Mouse (Mus musculus) gastrocnemius, adult 2 months (tissue): ENCODE measurements at regions not wholly inside any gene's neighbourhood (a gene's known extent, or its start where the extent isn't known, plus 50 kb on each side); places are given as distances from the start of the nearest gene placed in this dataset.

Experiments
- DNase-seq: peaks from one replicate; pipeline ENCODE4 v3.0.0; 2022
- H3K27ac ChIP-seq: fragments of 200-600 bp; 2 replicates; pipeline ENCODE4 v1.8.1; 2022; ENCODE audit warnings: mild to moderate bottlenecking
- H3K4me3 ChIP-seq: fragments of 200-600 bp; 2 replicates; pipeline ENCODE4 v1.8.1; 2022; ENCODE audit warnings: mild to moderate bottlenecking, moderate library complexity
- CTCF ChIP-seq: fragments of 200-600 bp; IDR thresholded peaks from 2 replicates; pipeline ENCODE4 v1.8.1; 2022; ENCODE audit warnings: antibody characterized with exemption, mild to moderate bottlenecking, moderate library complexity
- intact Hi-C: fragments of 180-260 bp; cut with DNase I; formaldehyde crosslinking; loops from one replicate; pipeline ENCODE4 v1.15.1; 2025

DNA sequence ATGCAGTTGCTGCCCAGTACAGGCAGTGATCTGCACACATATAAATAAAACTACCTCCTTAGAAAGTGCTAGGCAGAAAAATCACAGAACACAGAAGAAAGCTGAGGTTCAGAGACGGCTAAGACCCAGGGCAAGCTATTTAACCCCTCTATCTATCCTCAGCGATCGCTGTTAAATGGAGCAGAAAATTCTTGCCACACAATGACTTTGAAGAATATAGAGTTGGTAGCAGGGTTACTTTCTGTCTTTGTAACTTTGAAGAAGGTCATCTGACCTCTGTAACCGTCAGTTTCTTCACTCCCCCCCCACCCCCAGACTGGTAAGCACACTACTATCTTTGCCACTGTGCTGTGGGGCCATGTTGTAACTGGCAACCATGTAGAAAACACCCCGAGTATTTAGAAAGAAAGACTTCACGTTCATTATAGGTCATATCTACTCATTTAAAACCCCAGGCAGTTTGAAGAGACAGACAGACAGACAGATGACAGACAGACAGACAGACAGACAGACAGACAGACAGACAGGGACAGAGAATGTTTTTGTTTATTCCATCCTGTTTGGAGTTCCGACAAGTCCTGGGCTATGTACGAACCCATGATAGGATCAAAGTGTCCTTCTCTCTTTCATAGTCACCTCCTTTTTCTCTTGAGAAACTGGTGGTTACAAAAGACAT lies 363.9 kb downstream of the Psat1 start:
- no peak for DNase-seq
- intact Hi-C loops = no loop called here
- Histone ChIP-seq H3K4me3 (no peak overlapping the region), H3K27ac (no peak overlapping the region)
- TF ChIP-seq CTCF = no peak

DNA sequence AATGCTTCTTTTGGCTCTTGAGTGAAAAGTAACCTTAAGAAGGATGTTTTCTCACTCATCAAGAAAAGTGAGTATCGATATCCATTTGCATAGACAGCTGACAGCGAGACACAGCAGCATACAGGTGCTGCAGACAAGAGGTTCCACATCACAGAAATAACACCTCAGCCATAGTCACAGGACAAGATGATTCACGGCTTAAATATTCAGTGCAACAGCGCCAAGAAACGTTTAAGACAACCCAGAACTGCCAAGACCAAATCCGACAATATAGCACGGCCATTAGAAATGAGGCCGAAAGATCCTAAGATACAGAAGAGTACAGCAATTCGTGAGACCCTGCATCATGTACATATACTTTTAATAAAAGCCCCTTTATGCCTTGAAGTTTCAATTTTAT lies 375.9 kb downstream of the Psat1 start:
- no peak for DNase-seq
- no peak for TF ChIP-seq CTCF
- no peak overlapping the region for H3K4me3 ChIP-seq
- intact Hi-C loops = no loop called here
- no peak overlapping the region for H3K27ac ChIP-seq

DNA sequence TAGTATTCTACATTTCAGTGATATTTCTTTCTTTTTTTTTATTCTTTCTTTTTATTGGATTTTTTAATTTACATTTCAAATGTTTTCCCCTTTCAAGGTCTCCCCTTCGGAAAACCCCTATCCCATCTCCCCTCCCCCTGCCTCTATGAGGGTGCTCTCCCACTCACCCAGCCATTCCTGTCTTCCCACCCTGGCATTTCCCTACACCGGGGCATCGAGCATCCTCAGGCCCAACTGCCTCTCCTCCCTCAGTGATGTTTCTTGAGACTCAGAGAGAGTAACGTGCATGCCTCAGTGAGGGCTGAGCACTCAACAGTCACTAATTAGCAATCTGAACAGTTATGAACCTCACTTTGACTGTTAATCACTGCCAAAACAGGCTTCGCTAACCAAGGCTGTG lies 385.6 kb downstream of the Psat1 start:
- DNase-seq = no peak
- Histone ChIP-seq H3K4me3 (no peak overlapping the region), H3K27ac (no peak overlapping the region)
- intact Hi-C loops = no loop called here
- TF ChIP-seq CTCF = no peak

DNA sequence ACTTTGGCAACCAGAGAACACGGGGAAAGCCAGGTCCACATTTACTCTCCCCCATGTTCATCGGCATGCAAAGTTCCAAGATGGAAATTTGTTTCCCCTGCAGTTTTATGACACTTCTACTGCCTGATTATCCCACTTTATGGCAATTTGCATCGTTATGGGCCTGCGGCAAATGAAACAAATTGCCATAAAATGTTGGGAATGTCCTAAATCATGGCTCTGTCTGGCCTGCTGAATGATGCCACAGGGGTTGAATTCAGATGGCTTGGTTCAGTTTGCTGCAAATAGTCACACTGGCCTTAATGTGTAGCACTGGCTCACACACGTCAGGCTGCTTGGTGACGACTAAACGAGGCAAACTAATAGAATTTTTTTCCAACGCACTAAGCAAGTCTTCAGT lies 393.2 kb downstream of the Psat1 start:
- TF ChIP-seq CTCF = no peak
- intact Hi-C loops = no loop called here
- Histone ChIP-seq H3K4me3 (no peak overlapping the region), H3K27ac (no peak overlapping the region)
- DNase-seq = no peak

DNA sequence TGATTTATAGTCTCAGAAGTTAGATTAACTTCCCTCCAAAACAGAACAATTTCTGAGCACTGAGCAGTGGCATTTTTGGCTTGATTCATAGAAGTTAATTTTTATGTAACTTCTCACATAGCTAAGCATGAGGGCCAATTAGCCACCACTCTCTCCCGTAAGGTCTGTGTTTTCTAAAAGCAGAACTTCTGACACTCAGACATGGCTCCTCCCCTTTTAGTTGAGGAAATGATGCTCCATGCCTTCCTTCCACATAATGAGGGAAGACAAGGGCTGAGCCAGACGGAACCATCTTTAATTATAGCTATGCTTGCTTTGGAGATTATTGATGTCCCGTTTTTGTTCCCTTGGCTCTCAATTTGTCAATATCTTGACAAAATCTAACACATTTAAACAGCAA lies 429.3 kb downstream of the Psat1 start:
- no peak overlapping the region for H3K4me3 ChIP-seq
- no peak for DNase-seq
- no peak overlapping the region for H3K27ac ChIP-seq
- no peak for TF ChIP-seq CTCF
- intact Hi-C loops = no loop called here

DNA sequence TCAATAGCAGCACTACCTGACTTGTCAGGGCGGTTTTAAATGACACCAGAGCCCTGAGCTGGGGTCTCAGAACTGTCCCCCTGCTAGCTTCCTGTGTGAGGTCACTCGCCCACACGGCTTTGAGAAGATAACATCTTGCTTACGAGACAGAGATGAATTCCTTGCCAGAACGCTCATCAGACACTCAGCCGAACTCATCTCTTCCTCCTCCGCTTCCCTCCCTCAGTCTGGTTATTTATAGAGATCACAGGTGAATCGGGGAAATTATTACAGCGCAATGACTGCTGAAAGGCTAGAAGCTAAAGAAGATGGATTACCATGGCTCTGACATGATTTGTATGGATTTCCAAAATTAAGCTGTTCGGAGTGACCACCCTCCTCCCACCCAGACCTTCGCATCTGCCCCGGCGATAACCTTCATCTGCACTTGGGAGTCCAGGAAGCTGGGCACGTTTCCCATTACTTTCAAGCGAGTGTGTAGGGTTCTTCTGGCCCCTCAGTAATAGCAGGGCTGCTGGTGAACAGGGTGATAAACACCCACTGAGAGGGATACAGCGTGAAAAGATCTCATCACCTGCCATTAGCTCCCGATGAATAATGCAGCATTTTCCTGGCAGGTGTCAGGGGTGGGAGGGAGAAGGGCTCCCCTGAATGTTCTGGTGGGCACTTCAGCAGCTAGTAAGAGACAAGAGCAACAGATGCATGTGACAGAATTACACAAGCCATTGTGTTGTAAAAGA lies 430.4 kb downstream of the Psat1 start:
- Histone ChIP-seq H3K27ac (no peak overlapping the region), H3K4me3 (no peak overlapping the region)
- DNase-seq = no peak
- TF ChIP-seq CTCF = no peak
- intact Hi-C loops = no loop called here

DNA sequence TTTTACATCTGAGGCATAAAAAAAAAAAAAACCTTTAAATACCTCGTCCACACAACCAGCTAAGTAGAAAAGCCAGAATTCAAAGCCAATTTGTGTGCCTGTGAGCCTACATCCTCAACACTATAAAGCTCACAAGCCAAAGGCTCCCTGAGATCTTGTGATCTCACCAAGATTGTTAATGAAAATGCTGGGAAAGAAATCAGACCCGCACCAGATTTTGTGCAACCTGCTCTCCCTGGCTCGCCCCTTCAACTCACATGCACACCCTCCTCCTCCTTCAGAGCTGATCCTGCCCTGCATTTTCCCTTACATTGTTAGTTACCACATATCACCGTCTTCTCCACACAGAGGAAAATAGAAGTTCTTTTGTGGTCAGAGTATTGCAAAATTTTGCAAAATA lies 433.9 kb downstream of the Psat1 start:
- TF ChIP-seq CTCF = no peak
- intact Hi-C loops = no loop called here

DNA sequence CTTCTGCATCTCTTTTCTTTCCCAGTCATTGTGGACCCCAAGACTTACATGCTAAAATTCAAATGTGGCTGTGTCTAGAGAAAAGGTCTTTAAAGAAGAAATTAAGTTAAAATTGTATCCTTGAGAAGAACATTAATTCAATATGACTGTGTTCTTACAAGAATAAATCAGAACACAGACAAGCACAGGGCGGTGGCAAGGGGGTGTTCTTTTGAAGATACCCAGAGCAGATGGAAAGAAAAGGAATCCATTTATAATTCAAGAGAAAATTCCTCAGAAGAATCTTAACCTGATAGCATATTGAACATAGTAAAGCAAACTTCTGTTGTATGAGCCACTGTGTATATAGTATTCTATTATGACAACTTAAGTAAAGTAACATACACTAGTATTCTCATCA lies 436.7 kb downstream of the Psat1 start:
- intact Hi-C loops = no loop called here
- DNase-seq = no peak
- no peak overlapping the region for H3K27ac ChIP-seq
- no peak overlapping the region for H3K4me3 ChIP-seq
- no peak for TF ChIP-seq CTCF

More for the DNA sequence above, 433.9 kb downstream of the Psat1 start:
- H3K27ac ChIP-seq = no peak overlapping the region
- no peak for DNase-seq
- no peak overlapping the region for H3K4me3 ChIP-seq

DNA sequence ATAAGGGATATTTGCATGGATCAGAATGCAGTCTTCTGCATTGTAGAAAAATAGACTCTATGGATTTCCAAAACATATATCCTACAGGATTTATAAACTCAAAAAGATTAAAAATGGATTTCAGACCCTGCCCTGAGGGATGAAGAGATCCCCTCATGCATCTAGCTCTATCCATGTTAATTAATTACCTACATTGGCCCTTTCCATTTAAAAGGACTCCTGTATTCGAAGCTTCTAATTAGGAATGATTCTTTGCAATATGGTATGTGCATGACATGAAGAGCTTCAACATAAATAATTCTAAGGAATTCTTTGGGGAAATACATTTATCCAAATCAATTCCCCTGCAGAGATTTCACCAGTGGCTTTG lies 444.2 kb downstream of the Psat1 start:
- intact Hi-C loops = no loop called here
- no peak overlapping the region for H3K27ac ChIP-seq
- H3K4me3 ChIP-seq = no peak overlapping the region
- no peak for TF ChIP-seq CTCF
- DNase-seq = no peak

DNA sequence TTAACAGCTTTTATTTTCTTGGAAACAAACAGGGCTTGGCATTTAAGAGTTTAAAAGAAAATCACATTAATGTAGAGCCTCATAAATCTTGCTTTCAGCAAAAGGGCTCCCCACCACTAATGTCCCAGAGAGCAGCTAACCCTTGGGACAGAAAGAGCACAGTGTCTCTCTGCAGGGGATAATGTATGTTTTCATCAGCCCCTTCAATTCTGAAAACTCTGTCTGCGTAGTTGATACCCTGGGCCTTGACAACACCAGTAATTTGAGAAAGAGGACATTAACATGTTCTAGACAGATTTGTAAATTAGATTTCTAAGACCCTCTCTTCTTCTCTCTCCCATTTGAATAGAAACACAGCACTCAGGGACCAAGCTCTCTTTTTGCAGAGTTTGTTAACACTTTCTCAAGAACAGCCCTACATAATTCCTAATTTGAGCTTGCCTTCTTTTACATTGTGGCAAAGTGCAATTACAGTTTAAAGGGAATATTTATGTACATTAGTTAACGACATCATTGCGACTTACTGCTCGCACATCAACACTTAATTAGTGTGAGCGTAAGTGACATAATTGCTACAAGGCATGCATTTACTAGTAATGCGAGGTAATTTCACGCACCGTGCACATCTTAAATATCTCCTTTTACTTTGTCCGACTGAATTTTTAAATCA lies 444.7 kb downstream of the Psat1 start:
- no peak for DNase-seq
- H3K27ac ChIP-seq = no peak overlapping the region
- TF ChIP-seq CTCF = no peak
- H3K4me3 ChIP-seq = no peak overlapping the region
- intact Hi-C loops = no loop called here

DNA sequence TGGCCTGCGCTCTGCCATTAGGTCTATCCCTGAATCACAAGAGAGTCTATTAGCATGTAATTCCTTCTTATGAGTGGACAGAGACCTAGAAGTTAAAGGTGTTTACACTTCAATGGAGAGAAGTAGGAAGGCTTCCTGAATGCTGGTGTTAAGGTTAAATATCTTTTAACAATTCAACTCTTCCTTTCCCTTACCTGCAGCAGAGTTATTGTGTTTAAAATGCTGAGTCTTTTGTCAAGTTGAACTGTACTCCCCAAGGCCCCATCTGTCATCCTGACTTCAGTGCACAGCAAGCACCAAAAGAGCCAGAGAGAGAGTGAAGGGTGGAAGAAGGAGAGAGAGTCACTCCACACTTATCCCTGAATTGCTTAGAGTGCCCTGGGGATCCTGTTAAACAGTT lies 451.6 kb downstream of the Psat1 start:
- Histone ChIP-seq H3K4me3 (no peak overlapping the region), H3K27ac (no peak overlapping the region)
- DNase-seq = no peak
- no peak for TF ChIP-seq CTCF
- intact Hi-C loops = no loop called here

DNA sequence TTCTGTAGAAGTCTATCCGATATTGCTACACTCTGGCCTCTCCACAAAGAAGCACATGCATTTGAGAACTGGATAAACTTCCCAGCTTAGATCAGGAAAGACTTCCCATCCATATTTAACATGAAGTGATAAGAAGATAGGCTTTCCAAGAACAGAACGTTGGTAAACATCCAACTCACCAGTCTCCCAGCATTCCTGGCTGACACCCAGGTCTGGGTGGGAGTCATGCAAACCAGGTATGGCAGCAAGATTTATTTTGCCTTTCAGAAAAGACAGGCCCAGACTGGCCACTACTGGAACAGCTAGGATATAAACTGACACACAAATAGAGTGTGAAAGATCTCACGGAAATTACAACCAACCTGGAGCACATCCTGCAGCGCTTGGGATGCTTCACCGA lies 459.6 kb downstream of the Psat1 start:
- no peak overlapping the region for H3K27ac ChIP-seq
- intact Hi-C loops = no loop called here
- no peak for DNase-seq
- no peak overlapping the region for H3K4me3 ChIP-seq
- no peak for TF ChIP-seq CTCF

DNA sequence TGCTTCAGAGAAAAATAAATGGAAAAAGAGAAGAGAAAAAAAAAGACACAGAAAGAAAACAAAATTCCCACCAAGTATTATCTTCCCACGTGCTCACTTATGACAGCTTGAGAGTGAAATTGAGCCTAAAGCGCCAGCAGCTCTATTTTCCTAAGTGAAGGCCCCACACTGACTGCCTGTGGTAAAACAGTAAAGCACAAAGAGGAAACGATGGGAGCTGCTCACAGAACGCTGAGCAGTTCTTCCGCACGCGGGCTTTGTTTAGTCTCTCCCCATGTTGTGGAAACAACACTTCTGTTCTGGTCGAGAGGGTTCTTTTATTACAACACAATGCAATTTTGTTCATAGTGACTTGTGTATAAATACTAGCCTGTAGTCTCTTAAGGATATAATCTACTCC lies 465.5 kb downstream of the Psat1 start:
- DNase-seq = no peak
- intact Hi-C loops = no loop called here
- H3K4me3 ChIP-seq = no peak overlapping the region
- H3K27ac ChIP-seq = no peak overlapping the region
- no peak for TF ChIP-seq CTCF
